Mouse (Mus musculus): Measurements from ENCODE around the gene Disp2.

DNA sequence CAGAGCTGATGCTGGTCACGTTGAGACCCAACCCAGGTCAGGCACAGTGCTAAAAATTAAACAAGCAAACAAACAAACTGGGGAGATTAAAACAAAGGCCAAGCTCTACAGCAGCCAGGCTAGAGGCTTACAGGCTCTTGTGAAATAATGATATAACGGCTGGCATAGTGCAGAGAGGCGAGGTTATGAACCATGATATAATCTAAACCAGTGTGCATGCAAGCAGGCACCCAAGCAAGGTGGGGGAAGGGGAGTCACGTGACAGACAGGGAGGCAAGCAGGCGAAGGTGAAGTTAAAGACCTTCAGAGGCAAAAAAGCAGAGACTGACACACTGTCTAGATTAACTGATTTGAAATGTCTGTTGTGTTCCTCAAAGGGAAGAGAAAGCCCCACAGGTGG lies 3.6 kb downstream of the Disp2 start:
- TF ChIP-seq CTCF (IDR thresholded peaks at IDR 0.05; ENCODE audit: control insufficient read depth, insufficient read depth, low read length) (no peak), POLR2A (IDR thresholded peaks at IDR 0.05; ENCODE audit: borderline replicate concordance, control insufficient read depth, low read depth, low read length) (no peak)

All from bone marrow, adult 2 months (tissue).